Mouse (Mus musculus) CH12F3 (cell line): ENCODE measurements at regions not wholly inside any gene's neighbourhood (a gene's known extent, or its start where the extent isn't known, plus 50 kb on each side); places are given as distances from the start of the nearest gene placed in this dataset.

Source experiments
- in situ Hi-C: fragments of 300-500 bp; cut with MboI; formaldehyde crosslinking; loops from 2 replicates; pipeline ENCODE4 v1.14.3; 2020; ENCODE audit warnings: low sequenced_read_pairs

DNA sequence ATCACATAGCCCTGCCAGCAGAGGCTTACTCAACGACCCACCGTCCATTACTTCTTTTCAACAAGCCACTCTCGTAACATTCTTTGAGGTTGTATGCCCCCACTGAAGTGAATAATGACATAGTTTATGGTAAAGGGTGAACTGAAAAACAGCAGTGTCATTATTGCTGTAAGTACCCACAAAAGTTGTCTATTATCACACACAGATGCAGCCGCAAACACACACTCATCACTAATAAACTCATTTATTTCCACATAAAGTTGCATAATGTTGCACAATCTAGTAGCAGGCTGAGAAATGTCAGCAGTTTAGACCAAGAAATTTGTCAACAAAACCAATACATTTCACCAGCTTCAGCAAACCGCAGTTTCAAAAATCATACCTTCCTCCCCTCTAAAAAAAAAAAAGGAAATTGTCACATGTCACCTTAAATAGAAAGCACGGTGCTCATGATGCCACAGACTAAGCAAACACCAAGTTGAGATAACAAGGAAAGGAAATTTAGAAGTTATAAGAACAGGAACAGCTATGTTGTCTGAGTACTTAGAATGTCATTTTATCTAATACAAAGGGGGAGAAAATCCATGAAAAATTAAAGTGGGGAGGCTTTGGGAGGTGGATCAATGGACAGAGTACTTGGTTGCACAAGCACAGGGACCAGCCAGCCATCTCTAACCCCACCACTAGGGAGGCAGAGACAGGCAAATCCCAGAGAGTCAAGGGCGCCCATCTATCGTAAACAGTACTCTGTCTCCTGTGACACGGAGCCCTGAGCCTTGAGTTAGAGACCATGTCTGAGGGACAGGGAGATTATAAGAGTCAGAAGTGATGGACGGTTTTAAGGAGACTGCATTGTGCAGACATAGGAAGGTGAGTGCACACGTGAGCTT is 195.9 kb downstream of the Hlx start:
- in situ Hi-C loops, result no loop called here

DNA sequence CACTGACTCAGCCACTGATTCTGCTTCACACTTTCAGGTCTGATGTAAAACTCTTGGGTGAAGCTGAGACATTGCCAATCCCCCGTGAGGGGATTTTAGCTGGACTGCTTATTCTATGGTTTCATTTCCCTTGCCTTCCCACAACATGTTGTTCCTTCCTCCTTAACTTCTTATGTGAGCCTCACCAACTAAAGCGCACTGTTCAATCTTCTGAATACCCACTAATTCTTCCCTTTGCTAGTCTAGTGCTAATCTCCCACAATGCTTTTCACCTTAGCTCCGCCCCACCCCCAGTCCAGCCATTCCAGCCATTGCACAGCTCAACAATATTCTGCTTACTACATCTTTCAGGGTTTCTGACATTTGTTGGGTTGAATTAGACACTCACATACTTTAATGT is 196.7 kb downstream of the Hlx start:
- in situ Hi-C loops, result no loop called here

DNA sequence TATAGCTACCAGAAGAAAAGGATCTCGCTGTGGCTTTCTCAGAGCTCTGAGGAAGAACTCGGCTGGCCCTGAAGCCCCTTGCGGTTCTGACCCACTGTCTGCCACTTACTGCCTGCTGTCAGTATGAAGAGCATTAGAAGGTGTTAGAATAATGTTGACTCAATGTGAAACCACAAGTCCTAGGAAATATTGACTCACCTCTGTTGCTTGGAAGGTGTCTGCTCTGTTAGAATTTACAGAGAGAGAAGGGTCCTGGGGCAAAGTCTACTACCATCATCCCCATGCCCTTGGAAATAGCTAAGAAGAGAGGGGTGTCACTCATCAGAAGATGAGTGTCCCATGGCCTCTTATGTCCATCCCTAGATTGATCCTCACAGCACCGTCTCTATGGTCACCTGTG is 197.9 kb downstream of the Hlx start:
- in situ Hi-C loops, result no loop called here

DNA sequence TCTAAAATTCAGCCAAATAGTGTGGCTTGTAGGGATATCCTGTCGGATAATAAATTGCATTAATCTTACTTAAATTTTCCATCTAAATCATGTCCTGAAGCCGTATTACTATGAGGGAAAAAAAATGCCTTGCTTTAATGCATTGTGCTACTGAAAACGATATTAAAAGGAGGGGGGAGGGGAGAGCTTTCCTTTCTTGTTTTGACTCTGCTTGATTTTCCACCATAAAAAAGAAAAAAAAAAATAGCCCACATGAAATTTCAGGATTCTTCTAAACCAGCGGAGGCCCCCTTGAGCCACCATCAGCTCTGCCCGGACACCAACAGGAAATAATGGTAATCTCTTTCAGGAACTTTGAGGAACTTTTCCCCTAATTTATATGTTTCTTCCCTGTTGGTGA is 198.5 kb downstream of the Hlx start:
- in situ Hi-C loops, result no loop called here

DNA sequence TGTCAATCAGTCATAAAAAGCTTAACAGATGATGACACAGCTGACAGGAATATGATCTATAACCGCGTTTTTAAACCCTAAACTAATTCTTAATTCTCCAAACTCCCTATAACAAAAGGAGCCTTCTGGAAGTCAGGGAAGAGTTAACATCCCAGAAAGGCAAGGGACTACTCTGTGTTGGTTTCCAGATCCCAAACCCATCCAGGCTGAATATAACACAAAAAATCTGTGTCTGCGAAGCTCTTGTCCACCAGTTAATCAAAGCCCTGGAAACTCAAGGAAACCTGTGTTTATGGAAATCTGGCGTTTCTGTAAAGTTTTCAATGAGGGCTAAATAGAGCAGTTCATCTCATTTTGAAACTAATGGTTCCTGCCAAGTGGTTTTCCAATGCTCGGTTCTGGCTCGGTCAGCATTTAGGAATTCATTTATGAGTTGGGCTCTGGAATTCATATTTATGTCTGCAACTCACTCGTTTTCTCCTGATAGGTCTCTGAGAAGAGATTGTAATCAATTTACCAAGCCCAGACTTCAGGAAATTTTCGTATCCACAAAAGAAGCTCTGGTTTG is 199.8 kb downstream of the Hlx start:
- in situ Hi-C loops, result no loop called here

DNA sequence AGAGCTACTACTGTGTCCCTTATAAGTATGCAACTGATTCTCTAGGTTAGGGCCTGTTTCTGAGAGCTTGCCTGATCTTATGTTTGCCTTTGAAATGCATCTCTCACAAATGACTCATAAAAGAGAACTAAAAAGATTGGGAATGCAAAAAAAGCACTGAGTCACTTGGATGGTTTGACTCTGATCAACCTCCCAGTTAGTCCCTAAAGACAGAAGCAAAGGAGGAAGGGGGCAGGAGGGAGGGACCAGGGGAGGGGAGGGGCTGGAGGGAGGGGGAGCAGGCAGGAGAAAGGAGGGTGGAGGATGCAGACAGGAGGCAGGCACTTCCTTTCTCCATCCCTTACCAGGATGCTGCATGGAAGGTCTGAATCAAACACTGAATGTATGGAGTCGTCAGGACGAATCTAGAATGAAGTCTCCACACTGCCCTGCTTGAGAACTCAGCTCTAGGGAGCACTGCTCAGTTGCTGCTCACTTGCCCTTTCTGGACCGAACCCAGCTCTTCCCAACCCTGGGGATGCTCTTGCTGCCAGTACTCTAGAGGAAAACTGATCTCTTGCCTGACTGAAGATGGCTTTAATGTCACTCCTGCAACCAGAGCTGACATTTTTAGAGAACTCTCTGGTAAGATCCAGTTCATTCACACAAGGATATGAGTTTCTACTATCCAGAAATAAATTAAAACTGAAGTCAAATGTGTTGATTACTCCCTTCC is 201.7 kb downstream of the Hlx start:
- in situ Hi-C loops, result no loop called here

DNA sequence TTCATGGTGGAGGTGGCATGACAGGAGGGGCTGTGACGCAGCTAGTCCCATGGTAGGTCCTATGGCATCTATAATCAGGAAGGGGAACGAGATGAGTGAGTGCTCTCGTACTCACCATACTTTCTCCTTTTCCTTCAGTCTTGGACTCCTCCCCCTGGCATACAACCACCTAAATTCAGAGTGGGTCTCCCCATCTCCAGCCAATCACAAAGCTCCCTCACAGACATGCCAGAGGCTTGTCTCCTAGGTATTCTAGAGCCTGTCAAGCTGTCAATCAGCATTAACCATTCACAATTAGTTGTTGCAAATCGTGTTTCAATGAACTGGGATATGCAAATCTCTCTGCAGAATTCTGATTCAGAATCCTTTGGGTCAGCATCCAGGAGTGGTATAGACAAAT is 206.7 kb downstream of the Hlx start:
- in situ Hi-C loops, result no loop called here

DNA sequence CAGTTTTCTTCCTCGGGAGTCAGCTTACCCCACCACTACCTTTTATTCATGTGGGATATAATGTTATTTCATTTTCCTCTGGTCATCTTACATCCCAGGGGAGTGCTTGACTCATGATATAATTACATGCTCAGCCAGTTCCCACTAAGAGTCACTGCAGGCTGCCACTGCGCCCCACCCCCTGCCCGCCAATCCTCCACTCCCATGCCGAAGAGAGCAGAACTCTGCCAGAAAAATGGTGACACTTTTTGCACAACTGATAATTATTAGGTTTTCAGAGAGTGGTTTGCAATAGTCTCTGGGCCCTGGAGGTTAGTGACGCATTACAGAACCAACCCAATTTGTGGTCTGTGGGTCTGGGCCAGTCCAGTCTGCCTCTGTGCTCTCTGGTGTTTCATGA is 212.9 kb downstream of the Hlx start:
- in situ Hi-C loops, result no loop called here

DNA sequence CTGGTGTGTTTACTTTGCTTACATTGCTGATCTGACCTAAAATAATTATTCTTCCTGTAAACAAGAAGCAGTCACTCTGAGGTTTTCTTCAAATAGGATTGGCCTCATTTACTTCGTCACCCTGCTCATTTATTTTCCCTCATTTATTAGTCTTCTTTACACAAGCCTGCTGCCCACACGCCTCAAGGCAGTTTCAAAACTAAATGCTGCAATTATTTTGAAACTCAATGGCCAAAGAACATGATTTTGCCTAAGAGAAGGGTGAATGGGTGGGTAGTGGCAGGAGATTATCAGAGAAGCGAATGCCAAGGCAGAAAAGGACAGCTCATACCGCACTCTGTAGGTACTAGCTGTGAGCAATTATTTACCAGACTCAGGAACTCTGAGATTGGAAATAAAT is 227.8 kb downstream of the Hlx start:
- in situ Hi-C loops, result no loop called here

DNA sequence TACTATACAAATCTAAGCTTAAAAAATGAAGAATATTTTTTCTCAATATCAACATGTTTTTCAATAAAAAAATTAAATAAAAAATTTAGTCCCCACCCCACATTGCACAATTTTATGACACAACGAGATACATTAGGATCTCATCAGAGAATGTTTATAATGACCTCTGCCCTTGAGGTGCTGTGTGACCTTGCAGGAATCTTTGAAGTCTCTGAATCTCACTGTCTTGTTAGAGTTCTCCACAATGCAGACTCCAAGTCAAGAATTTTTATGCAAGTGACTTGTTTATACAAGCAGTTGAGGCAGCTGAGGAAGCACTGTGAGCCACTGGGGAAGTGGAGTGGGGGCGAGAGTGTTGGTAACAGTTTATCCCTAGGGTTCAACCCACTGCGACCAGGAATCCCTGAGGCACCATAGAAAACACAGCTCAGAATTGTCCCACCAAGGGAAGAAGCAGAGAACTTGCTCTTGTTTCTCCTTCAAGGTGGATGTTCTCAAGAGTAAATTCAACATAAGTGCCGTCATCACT is 228.5 kb downstream of the Hlx start:
- in situ Hi-C loops, result no loop called here

DNA sequence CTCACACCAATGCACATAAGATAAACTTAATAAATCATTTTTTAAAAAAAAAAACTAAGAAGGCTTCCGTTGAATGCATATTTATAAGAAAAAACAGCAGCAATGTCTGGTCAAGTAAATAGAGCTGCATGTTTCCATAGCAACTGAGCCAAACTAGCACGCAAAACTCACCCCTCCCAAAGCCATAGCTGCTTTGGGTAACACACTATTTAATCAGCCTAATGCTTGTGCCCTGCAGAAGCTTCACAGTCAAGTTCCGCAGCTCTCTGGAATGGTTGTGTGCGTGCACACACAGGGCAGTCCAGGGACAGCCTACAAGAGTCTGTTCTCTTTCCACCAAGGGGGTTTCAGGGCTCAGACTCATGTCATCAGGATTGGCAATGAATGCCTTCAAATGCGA is 231.7 kb downstream of the Hlx start:
- in situ Hi-C loops, result no loop called here

DNA sequence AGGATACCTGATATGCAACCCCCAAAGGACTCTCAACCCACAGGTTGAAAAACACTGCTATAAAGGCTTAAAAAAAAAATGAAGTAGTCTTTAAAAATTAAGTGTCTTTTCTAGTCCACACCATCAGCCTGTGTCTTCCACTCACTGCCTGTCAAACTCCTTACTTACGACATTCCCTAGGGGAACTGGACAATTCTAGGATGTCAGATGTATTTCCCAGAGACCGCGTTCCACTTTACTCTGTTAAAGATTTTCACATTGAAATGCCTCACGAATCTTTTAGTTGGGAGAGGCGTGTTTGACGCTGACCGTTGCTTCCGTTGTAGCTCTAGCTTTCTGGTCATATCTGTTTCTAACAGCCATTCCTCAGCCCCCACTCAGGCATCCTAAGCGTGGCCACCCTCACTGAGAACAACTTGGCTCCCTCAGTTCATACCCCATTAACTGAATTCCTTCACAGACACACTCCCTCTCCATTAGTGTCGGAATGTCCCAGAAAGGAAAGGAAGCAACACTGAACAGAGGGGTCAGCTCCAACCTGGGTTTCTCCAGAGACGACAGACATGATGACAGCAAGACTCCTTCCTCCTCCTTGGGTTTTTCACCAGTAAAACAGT is 233.4 kb downstream of the Hlx start:
- in situ Hi-C loops, result loop anchor here (25.0 kb wide), 1 partner anchor 238 kb away; the partner anchor contains the start of gene Hlx

DNA sequence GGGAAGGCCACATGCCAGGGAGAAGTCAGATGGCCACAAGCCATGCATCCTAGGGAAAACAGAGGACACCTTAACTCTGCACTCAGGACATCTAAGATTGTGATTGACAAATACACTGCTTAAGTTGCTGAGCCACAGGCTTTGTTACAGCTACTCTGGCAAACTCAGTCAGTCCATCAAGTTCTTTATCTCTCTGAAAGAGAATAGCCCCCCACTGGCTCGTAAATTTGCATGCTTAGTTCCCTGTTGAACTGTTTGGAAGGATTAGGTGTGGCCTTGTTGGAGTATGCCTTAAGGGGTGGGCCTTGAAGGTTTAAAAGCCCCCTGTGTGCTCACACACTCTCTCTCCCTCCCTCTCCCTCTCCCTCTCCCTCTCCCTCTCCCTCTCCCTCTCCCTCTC is 235.4 kb downstream of the Hlx start:
- in situ Hi-C loops, result loop anchor here (25.0 kb wide), 1 partner anchor 240 kb away; the partner anchor contains the start of gene Hlx

DNA sequence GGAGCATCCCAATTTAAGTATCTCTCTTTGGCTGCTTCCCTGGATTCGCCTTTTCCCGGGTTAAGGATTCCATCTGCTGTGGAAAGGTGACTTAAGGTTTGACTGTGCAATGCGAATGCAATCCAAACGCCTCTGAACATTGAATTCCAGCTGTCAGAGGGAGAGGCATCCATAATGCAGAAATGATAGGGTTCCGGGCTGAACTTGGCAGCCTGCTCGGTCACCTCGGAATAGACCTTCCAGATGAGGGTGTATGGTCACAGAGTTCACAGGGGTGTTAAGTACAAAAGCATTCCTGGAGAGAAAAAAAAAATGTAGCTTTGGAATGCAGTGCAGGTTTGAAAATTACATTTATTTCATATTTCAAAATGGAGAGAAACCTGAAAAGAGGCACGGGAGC is 238.6 kb downstream of the Hlx start:
- in situ Hi-C loops, result loop anchor here (25.0 kb wide), 1 partner anchor 243 kb away; the partner anchor contains the start of gene Hlx

DNA sequence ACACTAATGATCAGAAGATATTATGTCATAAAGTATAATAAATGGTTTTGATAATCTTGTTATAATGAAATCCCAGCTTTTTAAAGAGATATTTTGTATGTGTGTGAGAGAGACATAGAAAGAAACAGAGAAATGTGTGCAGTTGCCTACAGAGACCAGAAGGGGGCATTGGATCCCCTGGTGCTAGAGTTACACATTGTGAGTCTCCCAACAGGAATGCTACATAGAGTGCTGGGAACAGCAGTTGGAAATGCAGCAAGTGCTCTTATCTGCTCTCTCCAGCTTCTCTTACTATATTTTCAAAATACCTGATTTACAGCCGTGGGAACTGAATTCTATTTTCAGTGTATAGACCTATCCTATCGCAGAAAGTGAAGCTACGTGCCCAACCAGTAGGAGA is 240.3 kb downstream of the Hlx start:
- in situ Hi-C loops, result loop anchor here (25.0 kb wide), 1 partner anchor 245 kb away; the partner anchor contains the start of gene Hlx

DNA sequence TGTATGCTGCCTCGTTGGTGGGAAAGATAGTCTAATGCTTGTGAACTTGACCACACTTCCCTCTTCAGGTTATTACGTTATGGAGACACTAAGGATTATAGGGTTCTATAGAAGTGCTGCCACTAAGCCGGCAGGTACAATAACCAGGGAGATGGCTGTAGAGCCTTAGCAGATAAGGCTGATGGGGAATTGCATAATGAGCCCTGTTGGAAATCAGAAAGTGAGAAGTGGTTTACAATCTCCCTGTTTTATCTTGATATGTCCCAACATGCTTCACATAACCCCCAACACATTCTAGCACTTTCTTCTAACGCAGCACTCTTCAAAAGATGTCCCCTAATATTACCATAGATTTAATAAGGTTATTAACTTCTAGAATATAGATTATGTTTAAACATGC is 241.2 kb downstream of the Hlx start:
- in situ Hi-C loops, result loop anchor here (25.0 kb wide), 1 partner anchor 246 kb away; the partner anchor contains the start of gene Hlx

DNA sequence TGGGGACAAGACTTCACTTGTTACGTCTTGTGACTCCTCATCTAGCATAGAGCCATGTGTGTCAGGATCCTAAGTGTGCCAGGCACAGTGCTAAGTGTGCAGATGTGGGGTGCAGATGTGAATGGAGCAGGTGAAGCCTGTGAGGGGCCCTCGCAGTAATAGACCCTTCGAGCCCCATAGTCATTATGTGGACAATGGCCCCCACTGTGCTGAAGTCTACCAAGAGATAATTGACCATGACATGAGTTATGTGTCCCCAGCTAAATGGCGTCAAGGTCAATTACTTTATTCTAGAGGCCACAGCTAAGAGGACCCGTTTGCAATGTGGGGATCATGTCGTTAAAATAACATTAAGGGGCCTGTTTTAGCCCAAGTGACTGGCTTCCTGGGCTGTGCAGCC is 245.0 kb downstream of the Hlx start:
- in situ Hi-C loops, result loop anchor here (25.0 kb wide), 1 partner anchor 250 kb away; the partner anchor contains the start of gene Hlx

DNA sequence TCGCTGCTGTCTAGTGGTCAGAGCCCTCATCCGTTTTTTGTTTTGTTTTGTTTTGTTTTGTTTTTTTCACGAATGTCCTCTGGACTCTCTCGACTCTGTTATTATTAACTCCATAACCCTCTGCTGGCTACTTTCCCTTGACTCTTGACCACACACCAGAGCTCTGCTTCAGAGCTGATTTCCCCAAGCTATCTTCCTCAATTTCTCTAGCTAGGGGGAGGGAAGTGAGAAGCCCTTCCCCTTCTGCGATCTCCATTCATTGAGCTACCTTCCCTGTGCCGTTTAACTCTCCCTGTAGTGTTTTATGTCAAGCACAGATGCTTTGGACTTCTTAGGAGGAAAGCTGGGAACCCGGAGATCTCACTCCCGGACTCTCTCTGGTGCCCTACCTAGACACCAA is 247.6 kb downstream of the Hlx start:
- in situ Hi-C loops, result loop anchor here (25.0 kb wide), 1 partner anchor 252 kb away; the partner anchor contains the start of gene Hlx

DNA sequence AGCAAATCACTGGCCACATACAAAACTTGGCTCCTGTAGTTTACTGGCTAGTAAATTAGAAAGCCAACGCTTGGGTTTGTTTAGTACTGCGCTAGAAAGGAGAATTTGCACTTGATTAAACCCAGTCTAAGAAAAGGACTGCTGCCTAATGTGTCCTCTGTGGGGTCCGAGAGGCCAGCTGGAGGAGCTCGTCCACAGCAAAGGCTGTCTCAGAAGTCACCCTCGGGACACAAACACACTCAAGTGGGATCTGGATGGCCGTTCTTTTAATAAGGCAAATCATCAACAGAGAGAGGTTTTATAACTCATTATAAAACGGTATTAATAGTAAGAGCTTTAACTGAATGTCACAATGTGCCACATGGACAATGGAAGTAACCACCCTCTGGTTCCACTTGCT is 249.0 kb downstream of the Hlx start:
- in situ Hi-C loops, result loop anchor here (25.0 kb wide), 1 partner anchor 254 kb away; the partner anchor contains the start of gene Hlx

DNA sequence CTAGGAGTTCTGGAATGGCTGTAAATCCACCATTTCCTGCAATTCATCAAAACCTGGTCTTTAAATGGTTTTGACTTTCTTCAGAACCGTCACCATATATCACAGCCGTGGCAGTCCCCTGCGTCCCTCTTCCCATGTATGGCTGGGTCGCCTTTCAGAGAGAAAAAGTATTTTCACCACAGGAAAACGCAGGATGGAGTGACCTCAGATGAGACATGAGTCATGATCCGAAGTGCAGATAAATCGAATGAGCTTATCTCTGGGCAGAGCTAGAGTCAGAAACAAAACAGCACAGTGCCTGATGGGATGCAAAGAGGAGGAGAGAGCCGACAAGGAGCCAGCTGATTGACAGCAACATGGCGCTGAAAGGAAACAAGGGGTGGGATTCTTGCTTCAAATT is 250.4 kb downstream of the Hlx start:
- in situ Hi-C loops, result loop anchor here (25.0 kb wide), 1 partner anchor 255 kb away; the partner anchor contains the start of gene Hlx
